Comparison of ENCODE assay signal across 7 mouse cellular contexts in genomic region chr6:119329215-119329714, GRCm38 (mm10). TPM values are rescaled to one million over a fixed set of nuclear protein-coding genes. Genes with fewer than 3 reads are reported as not detected.
DNase-seq lines count a peak whose midpoint lies in the region; ATAC-seq lines count a peak whose summit lies in the region.

No protein-coding gene starts in this region.

- peak; percentile 19; the same call in 1 of the 2 replicates for ATAC-seq in heart, embryonic 14.5 days (ENCODE audit: insufficient number of reproducible peaks, insufficient read depth, low FRiP score, low read depth)

- peak overlapping the region; percentile 27; the same call in 1 of the 2 replicates for H3K4me2 ChIP-seq in heart, embryonic 14.5 days (ENCODE audit: low read length)

- no peak overlapping the region for H3K27ac ChIP-seq in heart, embryonic 14.5 days (replicated peaks in 1 of 2; ENCODE audit: control insufficient read depth in 1 of 2, insufficient read depth in 1 of 2, low read depth in 2 of 2, low read length in 2 of 2)

- H3K27me3 ChIP-seq in heart, embryonic 14.5 days (ENCODE audit: control insufficient read depth, insufficient read depth, low read length): peaks cover 77% of the 10 kb centered on the region

- no peaks in the 10 kb centered on the region for H3K36me3 ChIP-seq in heart, embryonic 14.5 days (ENCODE audit: control insufficient read depth, insufficient read depth, low read length)

- peak; percentile 23 for DNase-seq in ZHBTc4 (ENCODE audit: low read depth, low spot score)
- DNase-seq in cerebellum, postnatal 4 days (ENCODE audit: low spot score in 2 of 2): peak; percentile 50 to 83
- peak; percentile 89 for DNase-seq in layer of hippocampus, adult 11-12 months (ENCODE audit: low spot score)
- DNase-seq in lung, postnatal 10 days: peak; percentile 65
- DNase-seq in right cerebral cortex, postnatal 10 days (ENCODE audit: low spot score in 2 of 2): peak; percentile 93 to 96
- DNase-seq in spleen, postnatal 36 days (ENCODE audit: low spot score in 2 of 2): no peak

- peaks cover 7 to 17% of the 10 kb centered on the region in 2 experiments; a peak in 3 of 4 replicates for H3K4me1 ChIP-seq in heart, embryonic 14.5 days (ENCODE audit: control insufficient read depth in 2 of 2, insufficient read depth in 2 of 2, low read length in 2 of 2)

- 2% methylated on average over 8 of the region's 8 CpGs for WGBS in heart, embryonic 14.5 days

- H3K4me3 ChIP-seq in heart, embryonic 14.5 days (ENCODE audit: control insufficient read depth in 1 of 2, insufficient read depth in 1 of 2, low read depth in 1 of 2, low read length in 2 of 2): 0 out of 4 replicates have a peak overlapping the region, but pooled peaks of 1 of the 2 experiments have one; percentile 3

- no peak overlapping the region for H3K9ac ChIP-seq in heart, embryonic 14.5 days (ENCODE audit: low read length)

- H3K9me3 ChIP-seq in heart, embryonic 14.5 days (ENCODE audit: control insufficient read depth, low read length): no peaks in the 10 kb centered on the region

RNA-seq across cellular contexts. Expression of gene Lrtm2, which starts 1.3 kb away (rescaled TPM):
- 0.05 TPM in 1 of 2 replicates, not detected in the other for polyA plus RNA-seq in heart, embryonic 14.5 days (2014; fragmentation: Nextera tagmentation; extraction: Ambion mirVana)

Comparison
In these comparisons a context has a peak if more than half of its experiments do, and no peak if none do; other contexts are left out.
1. DNase-seq: peak in ZHBTc4 (single experiment), cerebellum, postnatal 4 days (2 of 2), layer of hippocampus, adult 11-12 months (single experiment), lung, postnatal 10 days (single experiment) and right cerebral cortex, postnatal 10 days (2 of 2); none in spleen, postnatal 36 days (0 of 2).